Mouse (Mus musculus) liver, embryonic 14.5 days (tissue): ENCODE measurements around the gene Pgd. TPM values are rescaled to one million over a fixed set of nuclear protein-coding genes. Genes with fewer than 3 reads are reported as not detected.
A peak's percentile ranks its signal among the peaks of the same experiment; 100 is the strongest.
"Not testable (repeated sequence)": the region's sequence is repeated elsewhere in the genome, so short reads cannot be mapped to it uniquely, and the experiment has no call there.

Experiments
- ATAC-seq: fragments of 200-750 bp; cut with Nextera tagmentation; 2 replicates; pipeline ENCODE4 v1.8.0; 2017; ENCODE audit warnings: moderate number of reproducible peaks, mild to moderate bottlenecking, moderate library complexity; ENCODE audit not compliant: insufficient read depth
- DNase-seq, 3 experiments: peaks; one replicate each; pipeline ENCODE4 v3.0.0-alpha.2; 2012 to 2013; ENCODE audit warnings: low read depth in 3 of 3, low spot score in 3 of 3
- H3K27ac ChIP-seq: fragments of 300-500 bp; sonication (generic); 2 replicates; pipeline ENCODE4 v1.5.1; 2014; ENCODE audit warnings: moderate library complexity, mild to moderate bottlenecking, control low read depth, inconsistent platforms
- H3K27me3 ChIP-seq: fragments of 300-500 bp; sonication (generic); 2 replicates; pipeline ENCODE4 v1.6.1; 2014; ENCODE audit warnings: mild to moderate bottlenecking, low read length, moderate library complexity; ENCODE audit not compliant: control insufficient read depth, insufficient read depth
- H3K36me3 ChIP-seq: fragments of 300-500 bp; sonication (generic); replicated peaks from 2 replicates; pipeline ENCODE4 v1.6.1; 2014; ENCODE audit warnings: low read depth; ENCODE audit not compliant: control insufficient read depth, insufficient read depth
- H3K4me1 ChIP-seq, 2 experiments: fragments of 200-500 bp in 1 of 2; fragments of 300-500 bp in 1 of 2; sonication (generic) in 1 of 2; replicated peaks; 2 replicates each; pipeline ENCODE4 v1.6.1; 2012 to 2014; ENCODE audit warnings: antibody characterized with exemption in 1 of 2, inconsistent platforms in 1 of 2, low read length in 1 of 2; ENCODE audit not compliant: control insufficient read depth in 2 of 2, insufficient read depth in 2 of 2
- H3K4me2 ChIP-seq: fragments of 300-500 bp; sonication (generic); 2 replicates; pipeline ENCODE4 v1.6.1; 2014; ENCODE audit warnings: low read depth, mild to moderate bottlenecking, control low read depth, moderate library complexity
- H3K4me3 ChIP-seq, 2 experiments: fragments of 200-500 bp in 1 of 2; fragments of 300-500 bp in 1 of 2; sonication (generic) in 1 of 2; 2 replicates each; pipeline ENCODE4 v1.5.1; 2012 to 2014; ENCODE audit warnings: low read depth in 2 of 2, low read length in 2 of 2, mild to moderate bottlenecking in 2 of 2, control low read depth in 1 of 2, inconsistent platforms in 1 of 2, moderate library complexity in 1 of 2; ENCODE audit not compliant: insufficient read depth in 1 of 2
- H3K9ac ChIP-seq: fragments of 300-500 bp; sonication (generic); replicated peaks from 2 replicates; pipeline ENCODE4 v1.6.1; 2014; ENCODE audit warnings: mild to moderate bottlenecking, control low read depth, moderate library complexity
- H3K9me3 ChIP-seq: fragments of 300-500 bp; sonication (generic); 2 replicates; pipeline ENCODE4 v1.6.1; 2016; ENCODE audit warnings: low read length, mixed read lengths; ENCODE audit not compliant: control insufficient read depth
- CTCF ChIP-seq: IDR thresholded peaks from 2 replicates; pipeline ENCODE4 v1.5.1; 2016; ENCODE audit warnings: antibody characterized with exemption, low read depth, control low read depth
- EP300 ChIP-seq: IDR thresholded peaks from 2 replicates; pipeline ENCODE4 v1.6.1; 2016; ENCODE audit warnings: antibody characterized with exemption, low read depth
- WGBS: fragments of 180-500 bp; shearing (Covaris S2); extraction: QIAGEN DNeasy Blood & Tissue Kit; methylation state at CpG from one replicate; pipeline ENCODE4 v1.1.7; 2014; ENCODE audit not compliant: insufficient replicate concordance; 5-methylcytosine and 5-hydroxymethylcytosine counted together
- polyA plus RNA-seq, 2 experiments: library from polyadenylated mRNA; depleted of rRNA in 1 of 2; stranded (reverse) in 1 of 2; unstranded in 1 of 2; fragments of >200 nt; fragmentation: Nextera tagmentation in 1 of 2; extraction: Ambion mirVana in 1 of 2; gene quantifications; 2 replicates each; pipeline versions ENCODE4 v1.2.1 to v1.2.3; 2012 to 2014

Pgd gene
- polyA plus RNA-seq, 2 experiments: 25.5 to 44.6 TPM

GRCm38 (mm10) chr4:149171581-149171981 lies 5.0 kb upstream of the Pgd start:
- Histone ChIP-seq H3K27me3 (no peaks in the 10 kb centered on the region), H3K4me2 (no peak overlapping the region), H3K4me3 (no peak overlapping the region), H3K4me1 (peaks cover 9 to 26% of the 10 kb centered on the region in 2 experiments; a peak in 3 of 4 replicates), H3K36me3 (no peaks in the 10 kb centered on the region), H3K9ac (no peak overlapping the region), H3K27ac (no peak overlapping the region), H3K9me3 (no peaks in the 10 kb centered on the region)
- no peak for TF ChIP-seq EP300
- no peak for TF ChIP-seq CTCF
- ATAC-seq (no peak), DNase-seq (no peak)
- WGBS: 59% methylated on average over 5 of the region's 5 CpGs

GRCm38 (mm10) chr4:149170394-149170931 lies 3.9 kb upstream of the Pgd start:
- H3K4me2 ChIP-seq: no peak overlapping the region
- H3K27me3 ChIP-seq: no peaks in the 10 kb centered on the region
- ATAC-seq: no peak
- H3K4me1 ChIP-seq: peaks cover 9 to 30% of the 10 kb centered on the region in 2 experiments; a peak in 3 of 4 replicates
- H3K9me3 ChIP-seq: no peaks in the 10 kb centered on the region
- no peak for DNase-seq
- 50% methylated on average over 7 of the region's 7 CpGs for WGBS
- no peak overlapping the region for H3K27ac ChIP-seq
- H3K4me3 ChIP-seq: no peak overlapping the region
- TF ChIP-seq EP300: 0 out of 2 replicates have a peak, but pooled peaks have one; percentile 8
- TF ChIP-seq CTCF: no peak
- no peak overlapping the region for H3K9ac ChIP-seq
- H3K36me3 ChIP-seq: no peaks in the 10 kb centered on the region

GRCm38 (mm10) chr4:149169926-149170325 lies 3.4 kb upstream of the Pgd start:
- not testable (repeated sequence) for H3K9ac ChIP-seq, ATAC-seq, H3K27ac ChIP-seq, DNase-seq, H3K9me3 ChIP-seq, H3K4me2 ChIP-seq, H3K36me3 ChIP-seq, H3K4me3 ChIP-seq, H3K27me3 ChIP-seq
- WGBS: 71% methylated on average over 7 of the region's 8 CpGs
- peaks cover 9 to 30% of the 10 kb centered on the region in 2 experiments; a peak in 3 of 4 replicates for H3K4me1 ChIP-seq

GRCm38 (mm10) chr4:149168016-149168415 lies 1.4 kb upstream of the Pgd start:
- H3K9ac ChIP-seq: peak overlapping the region; percentile 56
- H3K4me1 ChIP-seq: peaks cover 9 to 28% of the 10 kb centered on the region in 2 experiments; a peak in 3 of 4 replicates
- TF ChIP-seq EP300: no peak
- H3K27ac ChIP-seq: no peak overlapping the region
- H3K9me3 ChIP-seq: no peaks in the 10 kb centered on the region
- H3K4me2 ChIP-seq: peak overlapping the region; percentile 91
- H3K4me3 ChIP-seq: peak overlapping the region in 1 of 2 experiments; percentile 72; a peak in 2 of 4 replicates
- H3K27me3 ChIP-seq: no peaks in the 10 kb centered on the region
- no peaks in the 10 kb centered on the region for H3K36me3 ChIP-seq
- DNase-seq (no peak), ATAC-seq (no peak)
- 9% methylated on average over 2 of the region's 2 CpGs for WGBS

- ATAC-seq (peak; percentile 33), DNase-seq (no peak)
- no peaks in the 10 kb centered on the region for H3K9me3 ChIP-seq
- peaks cover 9 to 25% of the 10 kb centered on the region in 2 experiments; a peak in 3 of 4 replicates for H3K4me1 ChIP-seq
- peak overlapping the region; percentile 56 for H3K9ac ChIP-seq
- peak overlapping the region; percentile 91 for H3K4me2 ChIP-seq
- TF ChIP-seq EP300 (no peak), CTCF (peak; percentile 2; the same call in 1 of the 2 replicates)
- no peaks in the 10 kb centered on the region for H3K36me3 ChIP-seq
- peak overlapping the region; percentile 71 to 72 for H3K4me3 ChIP-seq
- no peaks in the 10 kb centered on the region for H3K27me3 ChIP-seq
- H3K27ac ChIP-seq: peak overlapping the region; percentile 18
- WGBS: under 1% methylated on average over 27 of the region's 27 CpGs
These were observed 513 bp upstream of the Pgd start for GRCm38 (mm10) chr4:149166957-149167611.
